Mouse (Mus musculus) gastrocnemius, postnatal 4 days (tissue): ENCODE measurements around the gene 5031439G07Rik. TPM values are rescaled to one million over a fixed set of nuclear protein-coding genes. Genes with fewer than 3 reads are reported as not detected.

Experiments
- DNase-seq, 2 experiments: peaks; one replicate each; pipeline ENCODE4 v3.0.0; 2021 to 2022; ENCODE audit warnings: low spot score in 2 of 2, mixed read lengths in 2 of 2
- total RNA-seq, 2 experiments: library from RNA; stranded (reverse); gene quantifications; 2 replicates each; pipeline ENCODE4 v1.2.3; 2021

Gene 5031439G07Rik
- total RNA-seq, 2 experiments from 2014 or later = 33.5 to 36.7 TPM

DNA sequence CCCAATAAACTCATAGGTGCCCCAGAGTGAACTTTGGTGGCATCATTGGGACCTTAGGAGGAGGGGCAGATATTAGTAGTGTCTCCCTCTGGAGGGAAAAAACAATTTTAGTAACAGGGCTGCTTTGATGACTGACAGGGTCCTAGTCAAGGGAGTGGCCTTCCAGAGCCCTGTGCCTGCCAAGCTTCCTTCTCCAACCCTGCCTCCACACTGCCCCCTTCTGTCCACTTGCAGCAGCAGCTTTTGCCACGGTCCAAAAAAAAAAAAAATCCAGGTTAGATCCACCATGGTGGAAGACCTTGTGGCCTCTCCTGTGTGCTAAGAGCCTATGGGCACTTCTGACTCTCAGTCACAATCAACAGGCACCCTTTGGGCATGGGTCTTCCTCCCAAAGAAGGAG is 7.6 kb upstream of the 5031439G07Rik start:
- peak in 1 of 2 experiments; percentile 66 for DNase-seq

DNA sequence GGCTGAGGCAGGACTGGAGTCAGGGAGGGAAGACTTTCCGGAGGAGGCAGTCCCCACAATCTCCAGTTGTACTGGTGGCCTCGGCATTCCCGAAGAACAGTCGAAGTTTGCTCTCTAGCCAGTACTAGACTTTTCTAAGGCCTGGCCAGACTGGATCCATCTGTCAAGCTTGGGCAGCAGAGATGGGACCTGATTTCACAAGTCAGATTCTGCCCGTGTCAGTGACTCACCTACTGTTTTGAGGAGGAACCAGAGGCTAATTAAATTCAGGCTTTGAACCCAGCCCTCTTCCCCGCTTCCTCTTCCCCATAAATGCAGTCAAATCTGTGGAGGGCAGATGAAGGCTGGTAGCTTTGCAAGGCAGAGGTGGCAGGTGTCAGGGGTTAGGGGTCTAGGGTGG is 6.7 kb upstream of the 5031439G07Rik start:
- DNase-seq = no peak

- no peak for DNase-seq
Observed at GRCm38 (mm10) chr15:84994498-84994897, 6.1 kb upstream of the 5031439G07Rik start.

- DNase-seq = no peak
Observed at GRCm38 (mm10) chr15:84989771-84990170, 1.4 kb upstream of the 5031439G07Rik start.

DNA sequence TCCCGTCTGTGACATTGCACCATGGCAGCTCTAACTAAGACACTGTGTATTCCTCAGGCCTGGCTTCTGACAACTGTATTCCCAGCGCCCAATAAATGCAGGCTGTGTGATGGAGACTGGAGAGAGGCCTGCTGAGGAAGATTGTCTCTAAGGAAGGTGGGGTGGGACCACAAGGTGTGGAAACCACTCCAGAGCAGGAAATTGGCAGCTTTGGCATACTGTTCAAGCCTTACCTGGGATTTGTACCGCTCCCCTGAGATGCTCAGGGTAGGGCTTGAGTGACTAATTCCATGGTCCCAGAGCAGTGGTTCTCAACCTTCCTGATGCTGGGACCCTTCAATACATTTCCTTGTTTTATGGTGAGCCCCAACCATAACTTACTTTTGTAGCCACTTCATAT is 747 bp upstream of the 5031439G07Rik start:
- DNase-seq = no peak

GRCm38 (mm10) chr15:84987020-84987815 is 1.1 kb downstream of the 5031439G07Rik start:
- no peak for DNase-seq

GRCm38 (mm10) chr15:84986171-84987019 is 2.0 kb downstream of the 5031439G07Rik start:
- no peak for DNase-seq

GRCm38 (mm10) chr15:84985516-84986160 is 2.7 kb downstream of the 5031439G07Rik start:
- DNase-seq = no peak

GRCm38 (mm10) chr15:84983721-84984120 is 4.6 kb downstream of the 5031439G07Rik start:
- no peak for DNase-seq

GRCm38 (mm10) chr15:84982888-84983287 is 5.5 kb downstream of the 5031439G07Rik start:
- DNase-seq = no peak

- DNase-seq = no peak
Observed at GRCm38 (mm10) chr15:84981609-84982313, 6.6 kb downstream of the 5031439G07Rik start.

DNA sequence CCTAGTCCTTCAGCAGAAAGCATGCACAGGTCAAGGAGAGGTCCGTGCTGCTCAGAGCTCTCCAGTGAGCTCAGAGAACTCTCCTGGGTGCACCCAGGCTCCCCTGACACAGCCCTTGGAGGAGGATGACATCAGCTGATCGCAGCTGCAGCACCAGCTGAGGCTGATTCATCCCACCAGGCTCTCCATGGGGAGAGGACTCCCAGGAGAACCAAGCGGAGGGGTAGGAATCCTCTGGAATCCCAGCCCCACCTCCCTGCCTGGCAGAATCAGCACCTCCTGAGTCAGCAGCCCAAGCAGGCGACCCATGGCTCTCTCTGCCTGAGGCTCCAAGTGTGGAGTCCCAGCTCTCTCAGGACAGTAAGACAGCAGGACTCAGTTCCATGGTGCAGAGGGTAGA is 12.6 kb downstream of the 5031439G07Rik start:
- no peak for DNase-seq

- DNase-seq = no peak
Observed at GRCm38 (mm10) chr15:84973544-84973871, 14.8 kb downstream of the 5031439G07Rik start.

DNA sequence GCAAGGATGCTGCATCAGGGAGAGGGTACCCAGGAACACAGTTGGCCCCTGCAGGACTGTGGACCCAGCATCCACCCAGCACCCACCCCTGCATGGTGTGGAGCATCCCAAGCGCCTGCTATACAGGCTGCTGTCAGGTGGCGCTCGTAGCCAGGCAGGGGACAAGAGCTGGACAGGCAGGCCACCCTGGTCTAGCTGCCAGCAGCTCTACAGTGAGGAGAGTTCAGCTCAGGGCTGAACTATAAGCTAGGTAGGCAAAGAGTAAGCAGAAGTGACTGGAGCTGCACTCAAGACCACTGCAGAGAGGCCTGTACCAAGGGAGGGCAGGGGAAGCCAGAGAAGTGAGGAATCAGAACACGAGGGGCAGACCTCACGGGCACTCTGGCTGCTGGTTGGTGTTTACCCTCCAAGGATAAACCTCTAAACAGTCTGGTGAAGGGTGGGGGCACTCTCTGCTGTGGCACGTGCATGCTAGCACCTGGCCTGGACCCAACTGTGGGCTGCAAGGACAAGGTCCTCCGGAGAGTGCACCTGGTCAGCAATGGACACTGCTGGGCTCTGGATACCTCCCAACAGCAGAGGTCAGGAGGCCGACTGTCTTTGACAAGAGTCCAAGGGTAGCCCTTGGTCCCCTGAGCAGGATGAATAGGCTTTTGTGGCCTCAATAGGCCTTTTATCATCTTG is 15.3 kb downstream of the 5031439G07Rik start:
- no peak for DNase-seq

DNA sequence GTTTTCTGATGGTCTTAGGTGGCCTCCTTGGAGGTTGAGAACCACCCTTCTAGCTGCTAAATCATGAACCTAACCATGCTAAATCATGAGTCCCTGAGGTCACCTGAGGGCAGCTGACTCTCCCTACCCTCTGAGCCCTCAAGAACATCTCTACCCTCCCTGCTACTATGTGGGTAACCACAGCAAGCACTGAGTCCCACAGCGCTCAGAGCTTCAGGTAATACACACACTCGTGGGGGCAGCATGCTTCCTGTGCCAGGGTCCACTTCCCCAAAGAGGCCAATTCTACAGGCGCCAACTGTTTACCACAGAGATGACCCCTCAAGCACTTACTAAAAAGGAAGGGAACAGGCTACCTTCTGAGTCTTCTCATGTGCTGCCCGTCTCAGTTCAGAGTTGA is 19.8 kb downstream of the 5031439G07Rik start:
- DNase-seq = no peak

DNA sequence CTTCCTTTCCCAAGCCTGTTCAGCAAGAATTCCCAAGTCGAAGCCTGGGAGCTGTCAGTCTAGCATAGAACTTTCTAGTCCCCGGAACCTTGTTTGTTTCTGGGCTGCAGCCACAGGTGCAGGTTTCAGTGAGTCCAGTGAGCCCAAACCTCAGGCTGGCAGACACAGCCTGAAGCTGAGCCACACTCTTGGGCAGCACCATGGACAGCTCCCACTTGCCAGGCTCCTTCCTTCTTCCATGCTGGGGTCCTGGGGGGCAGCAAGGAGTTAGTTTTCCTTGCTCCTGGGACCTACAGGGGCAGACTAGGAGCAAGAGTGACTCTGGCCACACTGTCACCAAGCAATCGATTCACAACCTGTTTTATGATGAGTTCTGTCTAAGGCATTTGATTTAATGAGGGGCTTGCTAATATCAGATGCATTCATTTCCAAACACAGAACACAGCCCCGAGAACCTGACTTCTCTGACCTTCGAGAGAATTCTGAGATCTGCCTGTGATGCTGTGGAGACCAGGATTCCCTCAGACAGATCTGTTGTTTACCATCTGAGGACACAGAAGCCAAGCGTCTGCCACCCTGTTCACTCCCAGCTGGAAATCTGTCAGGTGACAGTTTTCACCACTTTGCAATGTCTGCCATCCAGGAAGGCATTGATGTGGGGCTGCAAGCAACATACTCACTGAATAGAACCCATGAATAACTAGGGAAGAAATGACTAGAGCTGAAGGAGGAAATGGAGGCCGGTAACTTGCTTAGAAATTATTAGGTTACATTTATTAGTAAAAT is 22.6 kb downstream of the 5031439G07Rik start:
- peak in 1 of 2 experiments; percentile 57 for DNase-seq

- DNase-seq = no peak
Observed at GRCm38 (mm10) chr15:84964771-84965170, 23.6 kb downstream of the 5031439G07Rik start.

DNA sequence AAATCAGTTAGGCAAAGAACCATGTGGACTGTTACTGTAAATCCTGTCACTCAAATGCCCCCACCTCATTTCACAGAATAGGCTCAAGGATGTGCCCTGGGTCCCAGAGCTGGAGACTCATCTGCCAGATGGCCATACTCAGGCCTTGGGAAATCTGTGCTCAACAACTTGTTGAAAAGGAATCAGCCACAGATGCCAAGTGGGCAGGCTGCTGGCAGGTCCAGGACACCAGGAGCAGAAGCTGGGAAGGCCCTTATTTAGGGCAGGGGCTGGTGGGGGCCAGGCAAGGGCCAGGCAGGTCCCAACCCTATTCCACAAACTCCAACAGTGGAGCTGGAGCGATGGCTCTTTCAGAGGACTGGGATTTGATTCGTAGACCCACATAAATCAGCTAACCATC is 25.8 kb downstream of the 5031439G07Rik start:
- DNase-seq = no peak

- DNase-seq = peak in 1 of 2 experiments; percentile 46
Observed at GRCm38 (mm10) chr15:84960692-84961091, 27.7 kb downstream of the 5031439G07Rik start.

DNA sequence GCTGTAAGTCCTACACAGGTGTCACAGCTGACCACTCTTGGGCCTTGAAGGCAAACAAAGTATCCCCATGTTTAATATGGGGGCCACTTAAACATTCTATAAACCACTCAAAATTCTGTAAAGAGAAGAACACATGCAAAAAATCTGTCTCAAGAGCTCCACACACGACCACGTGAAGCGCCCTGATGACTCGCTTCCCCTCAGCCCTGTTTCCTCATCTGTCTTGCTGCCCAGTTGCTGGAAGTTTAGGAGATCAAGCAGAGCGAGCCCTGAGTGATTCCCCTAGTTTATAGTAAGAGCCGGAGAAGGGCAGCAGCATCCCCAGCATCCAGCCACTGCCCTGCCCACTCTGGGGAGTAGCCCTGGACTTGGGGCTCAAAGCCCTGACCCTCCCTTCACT is 28.5 kb downstream of the 5031439G07Rik start:
- DNase-seq = no peak
